Mouse (Mus musculus) megakaryocyte-erythroid progenitor cell, adult 5-6 weeks (primary cell): ENCODE measurements around the gene Phyhd1. TPM values are rescaled to one million over a fixed set of nuclear protein-coding genes. Genes with fewer than 3 reads are reported as not detected.

Experiments used
- total RNA-seq, 2 experiments: library from RNA; stranded (forward) in 1 of 2; stranded (reverse) in 1 of 2; fragments of 200-1000, 215-1000 nt in 1 of 2; fragments of >200 nt in 1 of 2; fragmentation: Nextera tagmentation in 1 of 2; gene quantifications; 2 replicates each; pipeline ENCODE4 v1.2.3; 2014 to 2017

Gene Phyhd1
- total RNA-seq, 2 experiments from 2014 or later = not detected

Other genes starting within 250 kb of the Phyhd1 start
- gene Wdr34, start 217.3 kb upstream of the Phyhd1 start, total RNA-seq (2014; fragmentation: Nextera tagmentation) = 18.8 and 31.6 TPM in 2 replicates
- gene Wdr34, start 217.3 kb upstream of the Phyhd1 start, total RNA-seq (2017) = 8.5 and 14.7 TPM in 2 replicates
- gene Set, start 208.8 kb upstream of the Phyhd1 start, total RNA-seq (2014; fragmentation: Nextera tagmentation) = 403 and 560 TPM in 2 replicates
- 1,507 and 2,355 TPM in 2 replicates for gene Set, start 208.8 kb upstream of the Phyhd1 start, total RNA-seq (2017)
- gene Pkn3, start 188.5 kb upstream of the Phyhd1 start, total RNA-seq (2014; fragmentation: Nextera tagmentation) = 6.9 and 11.7 TPM in 2 replicates
- gene Pkn3, start 188.5 kb upstream of the Phyhd1 start, total RNA-seq (2017) = 2.4 and 3.9 TPM in 2 replicates
- gene Zdhhc12, start 172.6 kb upstream of the Phyhd1 start, total RNA-seq (2014; fragmentation: Nextera tagmentation) = 9.6 and 25.4 TPM in 2 replicates
- gene Zdhhc12, start 172.6 kb upstream of the Phyhd1 start, total RNA-seq (2017) = 2.9 and 6.5 TPM in 2 replicates
- 33.7 and 37.8 TPM in 2 replicates for gene Zer1, start 141.6 kb upstream of the Phyhd1 start, total RNA-seq (2014; fragmentation: Nextera tagmentation)
- gene Zer1, start 141.6 kb upstream of the Phyhd1 start, total RNA-seq (2017) = 7.5 and 8.3 TPM in 2 replicates
- 39.9 and 48.0 TPM in 2 replicates for gene Tbc1d13, start 132.5 kb upstream of the Phyhd1 start, total RNA-seq (2014; fragmentation: Nextera tagmentation)
- 22.5 and 36.4 TPM in 2 replicates for gene Tbc1d13, start 132.5 kb upstream of the Phyhd1 start, total RNA-seq (2017)
- gene Endog, start 94.7 kb upstream of the Phyhd1 start, total RNA-seq (2014; fragmentation: Nextera tagmentation) = 20.8 and 22.3 TPM in 2 replicates
- 1.3 and 6.3 TPM in 2 replicates for gene Endog, start 94.7 kb upstream of the Phyhd1 start, total RNA-seq (2017)
- 43.4 and 53.4 TPM in 2 replicates for gene Spout1, start 87.7 kb upstream of the Phyhd1 start, total RNA-seq (2014; fragmentation: Nextera tagmentation)
- 34.2 and 39.7 TPM in 2 replicates for gene Spout1, start 87.7 kb upstream of the Phyhd1 start, total RNA-seq (2017)
- 16.1 and 17.2 TPM in 2 replicates for gene Kyat1, start 60.4 kb upstream of the Phyhd1 start, total RNA-seq (2014; fragmentation: Nextera tagmentation)
- gene Kyat1, start 60.4 kb upstream of the Phyhd1 start, total RNA-seq (2017) = 15.9 and 19.4 TPM in 2 replicates
- gene Lrrc8a, start 28.5 kb upstream of the Phyhd1 start, total RNA-seq (2014; fragmentation: Nextera tagmentation) = 14.4 and 14.9 TPM in 2 replicates
- 8.3 and 10.7 TPM in 2 replicates for gene Lrrc8a, start 28.5 kb upstream of the Phyhd1 start, total RNA-seq (2017)
- 2.2 TPM in 1 of 2 replicates, not detected in the other for gene Gm28035, start 25.6 kb upstream of the Phyhd1 start, total RNA-seq (2014; fragmentation: Nextera tagmentation)
- gene Gm28035, start 25.6 kb upstream of the Phyhd1 start, total RNA-seq (2017) = 0.09 TPM in 1 of 2 replicates, not detected in the other
- gene Gm28038, start 14.8 kb downstream of the Phyhd1 start, total RNA-seq (2014; fragmentation: Nextera tagmentation) = 1.8 and 15.1 TPM in 2 replicates
- gene Gm28038, start 14.8 kb downstream of the Phyhd1 start, total RNA-seq (2017) = not detected in 2 replicates
- 8.7 and 10.5 TPM in 2 replicates for gene Dolk, start 20.1 kb downstream of the Phyhd1 start, total RNA-seq (2014; fragmentation: Nextera tagmentation)
- 11.1 and 11.2 TPM in 2 replicates for gene Dolk, start 20.1 kb downstream of the Phyhd1 start, total RNA-seq (2017)
- 59.3 and 66.6 TPM in 2 replicates for gene Nup188, start 20.2 kb downstream of the Phyhd1 start, total RNA-seq (2014; fragmentation: Nextera tagmentation)
- gene Nup188, start 20.2 kb downstream of the Phyhd1 start, total RNA-seq (2017) = 25.8 and 29.8 TPM in 2 replicates
- 47.0 and 48.4 TPM in 2 replicates for gene Sh3glb2, start 93.1 kb downstream of the Phyhd1 start, total RNA-seq (2014; fragmentation: Nextera tagmentation)
- 25.7 and 28.5 TPM in 2 replicates for gene Sh3glb2, start 93.1 kb downstream of the Phyhd1 start, total RNA-seq (2017)
- 17.8 and 35.0 TPM in 2 replicates for gene Miga2, start 98.0 kb downstream of the Phyhd1 start, total RNA-seq (2014; fragmentation: Nextera tagmentation)
- 8.0 and 11.4 TPM in 2 replicates for gene Miga2, start 98.0 kb downstream of the Phyhd1 start, total RNA-seq (2017)
- gene Dolpp1, start 126.1 kb downstream of the Phyhd1 start, total RNA-seq (2014; fragmentation: Nextera tagmentation) = 24.0 and 29.0 TPM in 2 replicates
- 16.3 and 19.7 TPM in 2 replicates for gene Dolpp1, start 126.1 kb downstream of the Phyhd1 start, total RNA-seq (2017)
- 24.3 and 29.2 TPM in 2 replicates for gene Crat, start 149.6 kb downstream of the Phyhd1 start, total RNA-seq (2014; fragmentation: Nextera tagmentation)
- gene Crat, start 149.6 kb downstream of the Phyhd1 start, total RNA-seq (2017) = 11.2 and 16.0 TPM in 2 replicates
- 228 and 237 TPM in 2 replicates for gene Ptpa, start 149.8 kb downstream of the Phyhd1 start, total RNA-seq (2014; fragmentation: Nextera tagmentation)
- 74.1 and 93.5 TPM in 2 replicates for gene Ptpa, start 149.8 kb downstream of the Phyhd1 start, total RNA-seq (2017)
- gene Ier5l, start 208.0 kb downstream of the Phyhd1 start, total RNA-seq (2014; fragmentation: Nextera tagmentation) = not detected in 2 replicates
- 0.56 TPM in 1 of 2 replicates, not detected in the other for gene Ier5l, start 208.0 kb downstream of the Phyhd1 start, total RNA-seq (2017)